Mouse (Mus musculus) G1E (cell line): ENCODE measurements around the gene Mast3.

Experiments
- CTCF ChIP-seq: IDR thresholded peaks from 2 replicates; pipeline ENCODE4 v1.5.1; 2012; ENCODE audit warnings: low read depth, low read length, inconsistent platforms, mixed read lengths
- TAL1 ChIP-seq: conservative IDR thresholded peaks from 2 replicates; pipeline ENCODE4 v1.6.1; 2012; ENCODE audit warnings: low read depth, low read length, inconsistent platforms, mixed read lengths

GRCm38 (mm10) chr8:70747211-70747890 lies 57.5 kb downstream of the Mast3 start:
- TF ChIP-seq CTCF (no peak), TAL1 (no peak)
